Mouse (Mus musculus) cerebellum, adult 8-10 months (tissue): ENCODE measurements around the gene Mlec.
"Not testable (repeated sequence)": the region's sequence is repeated elsewhere in the genome, so short reads cannot be mapped to it uniquely, and the experiment has no call there.

Source experiments
- DNase-seq: peaks from one replicate; pipeline ENCODE4 v3.0.0; 2022

Gene Mlec

GRCm38 (mm10) chr5:115179596-115179995 is 21.6 kb upstream of the Mlec start:
- DNase-seq = no peak

DNA sequence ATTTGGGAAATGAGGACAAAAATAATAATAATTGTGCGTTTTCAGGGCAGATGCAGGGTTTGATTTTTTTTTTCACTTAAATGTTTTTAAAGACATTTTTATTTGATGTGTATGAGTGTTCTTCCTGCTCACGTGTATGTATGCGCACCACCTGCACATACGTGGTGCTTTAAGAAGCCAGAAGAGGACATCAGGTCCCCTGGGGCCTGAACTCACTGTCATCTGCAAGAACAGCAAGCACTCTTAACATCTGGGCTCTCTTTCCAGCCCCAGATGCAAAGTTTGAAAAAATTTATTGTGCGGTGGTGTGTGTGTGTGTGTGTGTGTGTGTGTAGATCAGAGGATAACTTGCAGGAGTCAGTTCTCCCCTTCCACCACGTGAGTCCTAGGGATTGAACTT is 19.9 kb upstream of the Mlec start:
- no peak for DNase-seq

DNA sequence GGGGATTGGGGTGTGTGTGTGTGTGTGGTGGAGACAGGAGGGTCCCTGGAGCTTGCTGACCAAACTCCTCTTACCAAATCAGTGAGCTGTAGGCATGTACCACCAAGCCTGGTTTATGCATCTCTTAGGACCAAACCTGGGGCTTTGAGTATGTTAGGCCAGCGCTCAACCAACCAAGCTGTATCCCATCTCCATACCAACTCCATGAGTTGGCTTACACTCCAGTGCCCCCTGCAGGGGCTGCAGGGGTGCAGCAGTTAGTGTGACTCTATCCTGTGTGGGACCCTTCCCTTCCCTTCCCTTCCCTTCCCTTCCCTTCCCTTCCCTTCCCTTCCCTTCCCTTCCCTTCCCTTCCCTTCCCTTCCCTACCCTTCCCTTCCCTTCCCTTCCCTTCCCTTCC is 16.6 kb upstream of the Mlec start:
- no peak for DNase-seq

GRCm38 (mm10) chr5:115170150-115170549 is 12.2 kb upstream of the Mlec start:
- no peak for DNase-seq

DNA sequence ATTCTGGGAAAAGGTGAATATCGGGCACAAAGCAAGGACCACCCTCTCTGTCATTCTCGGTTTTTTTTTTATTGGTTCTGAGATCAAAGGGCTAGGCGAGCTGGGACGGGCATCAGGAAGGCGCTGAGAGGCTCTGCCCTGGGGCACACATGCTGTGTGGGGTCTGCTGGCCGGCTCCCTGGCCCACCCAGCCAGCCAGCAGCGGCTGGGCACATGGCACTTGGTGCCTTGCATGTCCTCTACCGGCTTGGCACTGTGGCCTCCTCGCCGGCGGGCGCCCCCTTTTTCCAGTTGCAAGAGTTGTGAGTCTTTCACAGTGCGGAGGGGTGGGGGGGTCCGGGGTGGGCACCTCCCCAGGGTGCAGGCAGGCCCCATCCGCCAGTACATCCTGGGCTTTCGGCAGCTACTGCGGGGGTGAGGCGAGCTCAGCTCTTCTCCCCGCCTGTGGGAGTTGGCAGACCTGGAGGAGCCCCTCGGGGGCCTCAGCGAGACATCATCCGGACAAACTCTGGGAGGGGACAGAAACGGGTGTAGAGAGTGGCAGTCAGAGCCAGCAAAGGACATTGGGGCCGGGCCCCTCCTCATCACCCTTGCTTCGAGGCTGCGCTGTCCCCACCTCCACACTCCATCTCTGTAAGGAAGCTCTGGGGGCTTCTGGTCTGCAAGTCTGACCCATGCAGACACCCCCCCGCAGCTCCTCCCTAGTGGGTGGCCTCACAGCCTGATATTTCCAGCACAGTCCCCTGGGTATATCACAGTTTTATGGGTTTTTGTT is 10.8 kb upstream of the Mlec start:
- DNase-seq = no peak

GRCm38 (mm10) chr5:115167396-115167795 is 9.4 kb upstream of the Mlec start:
- no peak for DNase-seq

GRCm38 (mm10) chr5:115166815-115167194 is 8.8 kb upstream of the Mlec start:
- no peak for DNase-seq

GRCm38 (mm10) chr5:115165895-115166814 is 8.2 kb upstream of the Mlec start:
- no peak for DNase-seq

GRCm38 (mm10) chr5:115165351-115165750 is 7.4 kb upstream of the Mlec start:
- no peak for DNase-seq

DNA sequence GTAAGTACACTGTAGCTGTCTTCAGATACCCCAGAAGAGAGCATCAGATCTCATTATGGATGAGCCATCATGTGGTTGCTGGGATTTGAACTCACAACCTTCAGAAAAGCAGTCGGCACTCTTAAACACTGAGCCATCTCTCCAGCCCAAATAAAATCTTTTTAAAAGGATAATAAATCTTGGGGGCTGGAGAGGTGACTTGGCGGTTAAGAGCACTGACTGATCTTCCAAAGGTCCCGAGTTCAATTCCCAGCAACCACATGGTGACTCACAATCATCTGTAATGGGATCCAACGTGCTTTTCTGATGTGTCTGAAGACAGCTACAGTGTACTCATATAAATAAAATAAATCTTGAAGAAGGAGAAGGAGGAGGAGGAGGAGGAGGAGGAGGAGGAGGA is 6.5 kb upstream of the Mlec start:
- not testable (repeated sequence) for DNase-seq

GRCm38 (mm10) chr5:115163563-115163962 is 5.6 kb upstream of the Mlec start:
- peak; percentile 55 for DNase-seq

DNA sequence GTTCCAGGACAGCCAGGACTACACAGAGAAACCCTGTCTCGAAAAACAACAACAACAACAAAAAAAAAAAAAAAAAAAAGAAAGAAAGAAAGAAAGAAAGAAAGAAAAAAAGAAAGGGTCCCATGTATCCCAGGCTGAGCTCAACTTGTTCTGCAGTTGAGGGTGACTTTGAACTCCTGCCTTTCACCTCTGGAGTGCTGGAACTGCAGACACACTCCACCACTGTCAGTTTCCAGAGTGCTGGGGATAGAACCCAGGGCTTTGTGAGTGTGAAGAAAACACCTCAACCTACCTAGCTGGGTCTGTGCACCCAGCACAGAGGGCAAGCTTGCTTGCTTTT is 3.9 kb upstream of the Mlec start:
- not testable (repeated sequence) for DNase-seq

DNA sequence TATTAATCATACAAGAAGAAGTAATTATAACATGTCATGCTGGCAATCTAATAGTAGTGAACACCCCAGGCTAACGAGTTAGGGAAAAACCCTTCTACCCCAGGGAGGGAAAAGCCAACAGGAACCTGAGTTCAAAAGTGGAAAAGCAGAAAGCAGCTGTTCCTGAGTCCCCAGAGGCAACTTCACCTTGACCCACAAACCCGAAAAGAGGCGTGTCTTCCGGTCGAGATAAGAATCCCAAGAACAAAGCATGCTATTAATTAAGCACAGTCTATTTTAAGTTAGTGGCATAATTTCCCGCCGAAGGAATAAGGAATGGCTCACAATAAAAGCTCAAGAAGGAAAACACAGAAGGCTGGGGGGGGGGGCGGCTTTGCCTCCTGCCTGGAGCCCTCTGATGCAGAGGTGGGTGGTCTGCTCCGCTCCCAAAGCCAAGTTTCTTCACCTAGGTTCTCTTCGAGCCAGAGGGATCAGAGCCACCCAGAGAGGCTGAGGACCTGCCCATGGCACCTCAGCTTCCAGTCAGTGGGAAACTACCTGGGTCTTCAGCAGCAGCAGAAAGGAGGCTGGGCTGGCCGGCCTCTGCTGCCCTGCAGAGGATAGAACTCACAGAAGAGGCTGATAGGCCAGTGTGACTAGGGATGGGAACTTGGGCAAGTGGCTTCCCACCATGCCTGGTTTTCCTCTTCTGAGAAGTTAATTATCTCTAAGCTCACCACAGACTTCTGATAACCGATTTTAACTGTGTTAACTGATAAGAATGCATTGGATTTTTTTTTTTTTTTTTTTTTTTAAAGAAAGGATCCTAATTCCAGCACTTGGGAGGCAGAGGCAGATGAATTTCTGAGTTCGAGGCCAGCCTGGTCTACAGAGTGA is 3.3 kb upstream of the Mlec start:
- no peak for DNase-seq

- no peak for DNase-seq
These were observed 2.7 kb upstream of the Mlec start for GRCm38 (mm10) chr5:115160655-115161054.

- DNase-seq = no peak
These were observed 1.2 kb upstream of the Mlec start for GRCm38 (mm10) chr5:115159165-115159564.

DNA sequence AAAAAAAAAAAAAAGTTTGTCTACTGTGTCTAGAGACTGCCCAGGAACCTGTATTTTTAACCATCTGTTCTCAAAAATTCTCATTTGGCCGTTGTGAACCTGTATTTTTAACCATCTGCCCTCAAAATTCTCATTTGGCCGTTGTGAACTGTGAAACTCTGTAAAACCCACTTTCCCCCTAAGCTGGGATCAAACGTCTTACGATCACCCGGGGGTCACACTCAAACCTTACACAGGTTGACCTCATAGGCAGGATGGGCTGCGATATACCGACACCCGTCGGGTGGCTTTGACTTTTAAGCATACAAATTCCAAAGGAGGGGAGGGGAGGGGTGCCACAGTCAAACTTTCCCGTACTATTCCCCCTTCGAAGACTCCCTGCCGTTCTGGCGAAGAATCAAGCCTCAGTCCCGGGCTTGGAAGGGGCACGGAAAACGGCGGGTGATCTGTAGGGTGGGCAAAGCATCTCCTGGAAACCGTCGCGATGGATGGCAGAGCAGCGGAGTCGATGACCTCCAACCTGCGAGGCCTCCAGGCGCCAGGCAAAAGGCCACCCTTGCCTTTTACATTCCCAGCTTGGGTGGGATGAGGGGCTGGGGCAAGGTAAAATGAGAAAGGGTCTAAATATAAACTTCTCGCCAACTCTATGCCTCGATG is 918 bp downstream of the Mlec start:
- DNase-seq = peak; percentile 46

- no peak for DNase-seq
These were observed 1.6 kb downstream of the Mlec start for GRCm38 (mm10) chr5:115156401-115156800.

GRCm38 (mm10) chr5:115155831-115156230 is 2.1 kb downstream of the Mlec start:
- no peak for DNase-seq

DNA sequence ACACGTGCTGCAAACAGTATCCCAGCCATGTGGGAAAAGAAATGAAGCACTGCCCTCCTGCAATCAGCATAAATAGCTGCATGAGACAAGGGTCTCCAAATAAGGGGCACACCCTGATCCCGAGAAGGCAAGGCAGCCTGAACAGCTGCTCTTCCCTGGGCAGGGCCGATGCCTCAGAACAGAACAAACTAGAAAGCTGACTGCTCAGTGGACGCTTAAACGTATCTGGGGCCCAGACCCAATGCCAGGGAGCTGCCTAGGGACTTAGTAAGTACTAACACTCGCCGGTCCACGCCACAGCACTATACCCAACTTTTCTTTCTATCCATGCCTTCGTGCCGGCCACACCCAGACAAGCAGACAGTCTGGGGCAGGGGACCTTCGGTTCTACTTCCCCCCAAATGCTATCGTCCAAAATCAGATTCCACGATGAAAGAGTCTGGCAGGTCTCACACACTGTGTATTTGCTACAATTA is 2.8 kb downstream of the Mlec start:
- DNase-seq = no peak

DNA sequence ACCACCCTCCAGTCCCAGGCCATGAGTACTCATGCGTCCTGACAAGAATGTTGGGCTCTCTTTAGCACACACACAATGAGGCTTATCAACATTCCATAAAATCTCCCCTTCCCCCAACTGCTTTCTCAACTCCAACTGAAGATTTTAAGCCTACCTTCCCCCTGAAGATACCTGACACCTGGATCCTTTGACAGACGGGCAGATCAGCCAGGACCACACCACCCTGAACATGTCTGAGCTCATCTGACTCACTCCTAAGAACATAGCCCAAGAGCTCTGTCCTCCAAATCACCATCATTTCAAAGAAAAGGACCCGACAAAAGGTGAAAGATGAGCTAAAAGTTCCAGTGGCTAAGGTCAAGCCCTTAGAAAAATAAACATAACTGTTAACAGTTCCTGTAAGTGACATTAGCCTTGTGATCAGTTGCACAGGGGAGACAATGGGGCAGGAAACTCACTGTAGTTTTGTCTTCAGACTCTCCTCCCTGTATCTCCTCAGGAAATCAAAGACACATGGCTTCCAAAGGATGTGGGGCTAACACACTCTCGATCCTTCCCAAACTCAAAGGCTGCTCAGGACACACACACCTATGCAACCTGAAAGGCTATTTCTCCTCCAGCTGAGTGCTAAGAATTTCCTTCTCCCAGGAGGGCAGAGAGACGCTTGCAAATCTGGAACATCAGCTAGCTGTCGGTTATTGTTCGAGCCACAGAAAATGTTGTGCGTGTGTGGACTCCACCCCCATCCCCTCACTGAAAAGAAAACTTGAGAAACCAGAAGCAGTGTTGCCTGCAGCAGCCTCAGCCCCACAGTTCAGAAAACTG is 5.6 kb downstream of the Mlec start:
- DNase-seq = no peak

DNA sequence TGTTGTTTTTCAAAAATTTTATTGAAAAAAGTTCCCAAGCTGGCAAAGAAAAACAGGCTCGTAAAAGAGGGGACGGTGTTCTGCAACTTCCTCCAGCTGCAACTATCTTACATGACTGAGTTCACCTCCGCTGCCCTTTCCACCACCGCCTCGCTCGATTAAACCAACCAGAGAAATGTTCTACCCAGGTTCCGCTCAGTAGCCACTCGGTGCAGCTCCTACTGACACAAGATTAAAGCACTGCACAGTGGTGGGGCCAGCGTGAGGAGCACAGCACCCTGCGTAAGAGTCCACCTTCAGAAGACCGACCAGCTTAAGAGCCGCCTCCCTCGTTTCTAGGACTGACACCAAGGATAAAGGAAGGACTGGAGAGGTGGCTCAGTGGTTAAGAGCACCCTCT is 6.5 kb downstream of the Mlec start:
- no peak for DNase-seq

DNA sequence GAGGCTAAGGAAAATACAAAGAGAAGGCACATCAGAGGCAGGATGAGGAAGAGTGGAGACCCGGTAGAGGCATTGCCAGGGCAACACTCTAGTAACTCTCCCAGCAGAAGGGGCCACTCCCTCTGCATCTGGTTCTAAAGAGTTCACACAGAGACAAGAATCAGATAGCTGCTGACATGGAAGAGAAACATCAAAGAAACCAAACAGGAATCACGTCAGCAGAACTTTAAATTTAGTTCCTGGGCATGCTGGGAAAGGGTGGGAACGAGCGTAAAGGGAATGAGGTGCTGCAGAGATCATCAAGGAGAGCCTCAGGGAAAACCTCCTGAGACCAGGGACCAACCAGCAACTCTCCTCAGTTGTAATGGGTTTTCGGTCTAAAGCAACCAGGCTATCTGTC is 7.0 kb downstream of the Mlec start:
- no peak for DNase-seq
